Mouse (Mus musculus) lung, postnatal 10 days (tissue): Measurements from ENCODE around the gene Tmem184b.

Experiments
- DNase-seq: peaks from one replicate; pipeline ENCODE4 v3.0.0; 2021

Tmem184b gene

DNA sequence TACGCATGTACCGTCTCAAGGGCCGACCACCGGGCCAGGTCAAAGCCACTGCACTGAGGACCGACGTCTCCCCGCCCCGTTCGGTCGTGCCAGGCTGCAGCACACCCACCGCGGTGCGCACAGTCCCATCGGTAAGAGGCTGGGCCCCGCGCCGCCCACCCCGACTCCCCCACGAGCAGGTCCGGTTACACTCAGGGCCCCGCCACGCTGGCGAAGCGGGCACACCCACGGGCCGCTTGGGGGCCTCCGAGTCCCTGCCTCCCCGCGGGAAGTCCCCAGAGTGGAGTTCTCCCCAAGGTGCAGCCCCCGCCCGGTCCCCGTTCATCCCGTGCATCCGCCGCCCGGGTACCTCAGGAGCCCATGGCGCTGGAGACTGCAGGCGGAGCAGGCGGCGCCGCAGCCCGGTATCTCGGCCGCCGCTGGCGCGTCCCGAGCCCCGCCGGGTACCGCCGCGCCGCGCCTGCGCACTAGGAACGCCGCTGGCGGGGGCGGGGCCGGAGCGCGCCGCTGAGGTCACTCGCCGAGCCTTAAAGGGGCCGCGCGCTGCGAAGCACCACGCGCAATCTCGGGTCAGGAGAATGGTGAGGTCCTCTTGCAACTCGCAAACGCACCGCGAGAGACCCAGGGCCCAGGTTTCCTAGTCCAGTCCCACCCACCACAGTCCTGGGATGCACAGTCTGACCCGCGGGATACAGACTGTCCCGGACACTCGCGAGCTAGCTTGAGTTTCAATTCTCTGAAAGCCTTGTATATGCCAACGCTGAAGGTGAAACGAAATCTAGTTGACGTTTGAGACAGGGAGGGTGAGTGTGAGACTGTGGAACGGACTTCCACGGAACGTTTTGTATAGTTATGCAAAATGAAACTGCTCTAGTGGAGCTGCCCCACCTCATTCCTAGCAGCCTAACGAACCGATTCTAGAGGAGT lies at the start of gene Tmem184b:
TSS of gene Tmem184b (minus strand) at position 734 of the 927 bp plus-strand sequence.
- DNase-seq, result peak; percentile 90

DNA sequence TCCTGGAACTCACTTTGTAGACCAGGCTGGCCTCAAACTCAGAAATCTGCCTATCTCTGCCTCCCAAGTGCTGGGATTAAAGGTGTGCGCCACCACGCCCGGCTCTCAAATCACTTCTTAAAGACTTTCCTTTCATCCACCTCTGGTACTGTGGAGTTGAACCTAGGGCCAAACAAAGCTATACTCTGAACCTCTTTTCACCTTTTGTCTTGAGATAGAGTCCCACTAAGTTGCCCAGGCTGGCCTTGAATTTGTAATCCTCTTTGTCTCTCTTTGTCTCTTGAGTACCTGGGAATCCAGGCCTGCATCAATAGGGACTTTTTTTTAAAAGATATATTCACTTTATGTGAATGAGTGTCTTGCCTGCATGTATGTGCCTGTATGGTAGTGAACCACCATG lies 44.7 kb upstream of the Tmem184b start:
- DNase-seq, result no peak

DNA sequence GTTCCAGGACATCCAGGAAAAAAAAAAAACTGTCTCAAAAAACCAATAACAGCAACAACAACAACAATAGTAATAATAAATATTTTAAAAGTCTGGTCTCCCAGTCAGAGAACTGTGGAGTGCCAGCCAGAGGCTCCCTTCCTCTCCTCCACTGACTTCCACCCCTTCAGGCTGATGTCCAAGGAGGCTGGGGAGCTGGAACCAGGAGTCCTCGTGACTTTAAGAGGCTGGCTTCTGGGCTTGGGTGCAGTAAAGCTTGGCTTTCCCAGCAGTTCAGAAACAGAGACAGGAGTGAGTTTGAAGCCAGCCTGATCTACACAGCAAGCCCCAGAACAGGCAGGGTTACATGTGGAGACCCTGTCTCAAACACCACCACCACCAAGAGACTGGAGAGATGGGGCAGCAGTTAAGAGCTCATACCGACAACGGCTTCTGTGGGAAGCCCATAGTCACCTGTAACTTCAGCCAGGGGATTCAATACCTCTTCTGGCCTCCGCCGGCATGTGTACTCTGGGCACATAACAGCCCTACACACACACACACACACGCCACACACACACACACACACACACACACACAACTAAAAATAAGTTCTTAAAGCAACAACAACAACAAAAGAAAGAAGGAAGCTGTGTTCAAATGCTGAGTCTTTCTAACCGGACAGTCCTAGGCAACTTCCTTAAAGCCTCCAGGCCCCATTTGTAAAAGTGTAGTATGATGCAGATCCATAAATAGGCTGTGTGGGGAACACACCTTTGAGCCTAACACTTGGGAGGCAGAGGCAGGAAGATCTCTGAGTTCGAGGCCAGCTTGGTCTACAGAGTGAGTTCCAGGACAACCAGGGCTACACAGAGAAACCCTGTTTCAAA lies 42.7 kb upstream of the Tmem184b start:
- peak; percentile 50 for DNase-seq

DNA sequence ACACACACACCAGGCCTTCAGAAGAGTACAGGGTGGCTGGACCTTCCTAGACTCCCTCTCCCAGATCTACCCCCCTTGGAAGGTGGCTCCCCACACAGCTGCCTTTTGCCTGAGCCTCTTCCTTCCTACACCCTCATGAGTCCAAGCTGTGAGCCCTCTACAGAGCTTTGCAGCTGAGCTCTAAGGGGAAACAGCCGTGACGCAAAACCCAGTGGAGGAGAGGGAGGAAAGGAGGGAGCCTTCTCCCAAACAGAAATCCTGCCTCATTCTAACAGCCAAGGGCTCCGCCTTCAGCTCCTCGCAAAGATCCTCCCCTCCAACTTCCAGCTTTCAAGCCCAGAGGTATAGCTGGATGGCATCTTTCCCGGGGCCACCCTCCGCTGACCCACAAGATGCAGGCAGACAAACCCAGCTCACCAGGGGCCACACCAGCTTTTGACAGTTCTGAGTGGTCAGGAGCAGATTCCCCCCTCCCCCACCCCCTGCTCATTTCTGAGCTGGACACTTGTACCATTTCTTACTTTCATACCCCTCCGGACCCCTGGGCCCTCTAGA lies 40.6 kb upstream of the Tmem184b start:
- DNase-seq, result no peak

DNA sequence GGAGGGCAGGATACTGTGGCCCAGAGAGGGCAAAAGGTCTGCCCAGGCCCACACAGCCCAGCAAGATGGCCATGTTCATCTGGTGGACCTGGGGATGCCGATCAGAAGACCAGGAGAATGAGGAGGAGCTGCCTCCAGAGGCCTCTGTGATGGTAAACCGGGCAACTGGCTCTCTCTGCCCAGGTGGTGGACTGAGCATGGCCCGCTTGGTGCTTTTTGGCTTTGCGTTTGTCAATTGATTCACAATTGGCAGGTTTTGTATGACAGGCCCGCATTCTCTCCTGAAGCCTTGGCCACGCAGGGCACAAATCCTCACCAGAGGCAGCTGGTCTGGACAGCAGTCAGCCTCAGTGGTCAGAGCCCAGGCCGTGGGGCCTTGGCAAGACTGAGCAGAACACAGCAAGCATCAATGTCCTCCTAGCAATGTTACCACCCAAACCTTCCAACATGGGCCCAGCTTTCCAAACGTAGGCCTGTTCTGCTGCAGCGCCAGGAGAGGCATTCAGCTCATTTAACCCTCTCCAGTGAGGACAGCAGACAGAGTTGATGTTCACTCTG lies 39.7 kb upstream of the Tmem184b start:
- DNase-seq, result no peak

DNA sequence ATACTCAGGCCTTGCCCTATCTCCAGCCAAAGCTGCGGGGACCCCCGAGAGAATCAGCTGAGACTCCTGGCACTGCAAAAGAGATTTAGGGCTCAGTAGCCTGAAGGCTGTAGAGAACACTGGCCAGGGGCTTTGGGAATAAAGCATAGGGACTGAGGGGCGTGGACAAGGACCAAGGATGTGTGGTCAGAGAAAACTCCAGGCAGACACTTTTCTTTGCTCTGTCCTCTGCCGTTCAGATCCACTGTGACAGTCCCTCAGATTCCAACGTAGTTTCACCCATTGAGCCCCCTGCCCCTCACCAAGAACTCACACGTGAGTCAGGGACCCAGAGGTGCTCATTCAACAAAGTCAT lies 38.9 kb upstream of the Tmem184b start:
- no peak for DNase-seq

DNA sequence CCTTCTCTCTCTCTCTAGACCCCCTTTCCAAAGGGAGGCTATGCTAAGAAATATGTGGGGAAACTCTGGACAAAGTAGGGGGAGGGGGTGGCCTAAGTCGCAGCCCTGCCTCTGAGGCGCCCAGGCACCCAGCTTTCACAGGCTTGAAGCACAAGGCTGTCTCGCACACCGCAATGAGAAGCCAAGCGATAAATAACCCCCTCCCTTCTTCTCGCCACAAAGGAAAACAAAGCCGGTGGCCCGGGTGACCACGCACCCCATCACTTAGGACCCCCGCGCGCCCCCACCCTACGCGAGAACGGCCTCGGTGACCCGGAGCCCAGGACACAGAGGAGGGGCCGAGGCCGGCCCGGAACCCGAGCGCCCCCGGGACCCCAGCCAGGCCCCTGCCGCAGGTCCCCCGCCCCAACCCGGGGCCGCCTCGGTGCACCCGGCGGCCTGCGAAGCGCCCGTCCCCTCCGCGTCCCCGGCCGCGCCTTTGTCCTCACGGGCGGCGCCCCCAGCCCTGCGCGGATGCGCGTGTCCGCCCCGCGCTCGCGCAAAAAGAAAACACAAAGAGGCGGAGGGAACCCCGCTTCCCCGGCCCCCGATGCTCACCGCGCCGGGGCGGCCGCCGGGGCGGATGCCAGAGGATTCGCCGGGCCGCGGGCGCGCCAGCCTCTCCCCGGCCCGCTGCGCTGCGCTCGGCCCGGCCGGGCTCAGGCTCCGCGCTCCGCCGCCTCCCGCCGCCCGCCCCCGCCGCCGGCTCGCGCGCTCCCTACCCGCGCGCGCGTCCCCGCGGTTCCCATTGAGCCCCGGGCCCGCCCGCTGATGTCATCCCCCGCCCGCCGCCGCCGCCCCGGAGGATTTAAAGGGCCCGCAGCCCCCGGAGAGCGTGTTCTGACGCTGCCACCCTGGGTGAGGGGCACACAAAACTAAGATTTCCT lies 38.2 kb upstream of the Tmem184b start:
- DNase-seq, result peak; percentile 89

DNA sequence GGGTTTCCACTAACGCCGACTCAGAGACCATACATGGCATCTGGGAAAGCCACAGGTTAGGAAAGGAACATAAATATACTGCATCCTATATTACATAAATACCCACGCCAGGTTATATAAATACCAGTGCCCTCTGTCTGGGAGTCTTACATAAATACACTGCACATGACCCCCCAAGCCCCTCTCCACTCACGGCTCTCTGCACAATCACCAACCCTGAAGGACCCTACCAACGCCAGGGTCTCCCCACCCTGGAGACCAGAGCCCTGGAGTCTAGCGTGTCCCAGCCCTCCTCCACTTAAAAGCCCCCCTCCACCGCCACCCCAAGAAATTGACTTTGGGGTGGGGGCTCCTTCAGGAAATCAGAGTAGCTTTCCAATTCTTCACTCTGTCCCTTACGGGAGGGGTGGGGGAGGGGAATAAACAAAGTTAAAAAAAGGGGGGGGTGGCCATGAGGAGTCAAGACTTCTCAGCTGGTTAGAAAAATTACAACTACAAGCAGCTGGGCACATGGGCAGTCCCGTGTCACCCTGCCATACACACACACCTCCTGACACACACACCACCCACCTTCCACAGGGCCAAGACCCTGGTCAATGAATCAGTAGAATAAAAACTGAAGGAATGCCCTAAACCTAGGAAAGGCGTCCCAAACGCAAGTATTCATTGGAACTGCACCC lies 37.4 kb upstream of the Tmem184b start:
- DNase-seq, result no peak

DNA sequence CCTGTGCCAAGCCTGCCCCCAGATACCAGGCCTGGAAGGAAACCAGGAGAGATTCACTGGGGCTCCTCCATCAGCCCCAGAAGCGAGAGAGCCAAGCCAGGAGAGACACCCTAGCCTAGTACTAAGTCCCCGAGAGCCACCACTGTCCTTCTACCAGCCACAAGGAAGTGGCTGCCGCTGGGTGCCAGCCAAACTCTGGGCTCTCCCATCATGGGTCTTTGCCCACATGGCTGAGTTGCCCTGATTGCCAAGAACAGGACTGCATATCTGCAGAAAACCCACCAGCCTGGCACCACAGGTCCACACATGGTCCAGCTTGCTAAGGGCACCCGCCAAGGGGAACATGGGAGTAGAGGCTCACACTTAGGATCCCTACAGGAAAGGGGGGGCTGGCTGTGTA lies 36.9 kb upstream of the Tmem184b start:
- DNase-seq, result peak; percentile 64

DNA sequence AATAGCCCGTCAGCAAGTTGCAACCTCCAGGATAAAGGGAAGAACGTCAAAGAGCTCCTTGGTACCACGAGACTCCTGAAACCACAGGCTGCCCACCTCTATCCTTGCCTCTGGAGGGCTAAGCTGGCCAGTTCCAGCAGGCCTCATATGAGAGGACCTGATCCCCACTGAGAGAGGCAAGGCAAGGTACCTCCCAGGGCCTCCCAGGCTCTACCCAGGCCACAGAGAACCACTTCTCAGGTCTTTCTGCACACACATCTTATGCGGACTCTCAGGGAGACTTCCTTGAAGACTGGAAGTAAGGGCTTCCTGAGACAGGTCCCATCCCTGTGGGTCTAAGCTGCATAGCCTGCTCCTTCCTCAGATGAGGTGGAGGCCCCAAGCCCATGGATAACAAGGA lies 36.0 kb upstream of the Tmem184b start:
- no peak for DNase-seq

DNA sequence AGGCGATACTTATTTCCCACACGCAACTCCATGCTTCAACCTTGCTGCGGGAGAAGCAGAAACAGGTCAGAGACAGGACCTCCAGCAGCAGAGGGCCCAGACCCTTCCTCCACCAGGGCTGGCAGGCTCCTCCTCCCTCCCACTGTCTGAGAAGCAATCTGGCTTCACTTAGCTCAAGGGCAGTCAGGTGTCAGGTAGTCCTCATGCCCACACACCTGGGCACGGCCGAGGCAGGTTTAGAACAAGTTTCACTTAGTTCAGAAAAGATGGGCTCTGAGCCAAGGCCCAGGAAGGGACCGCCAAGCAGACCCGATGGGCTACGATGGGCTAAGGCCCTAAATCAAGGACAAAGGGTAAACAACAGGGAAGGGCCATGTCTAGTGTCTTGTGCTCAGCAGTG lies 35.4 kb upstream of the Tmem184b start:
- DNase-seq, result no peak

DNA sequence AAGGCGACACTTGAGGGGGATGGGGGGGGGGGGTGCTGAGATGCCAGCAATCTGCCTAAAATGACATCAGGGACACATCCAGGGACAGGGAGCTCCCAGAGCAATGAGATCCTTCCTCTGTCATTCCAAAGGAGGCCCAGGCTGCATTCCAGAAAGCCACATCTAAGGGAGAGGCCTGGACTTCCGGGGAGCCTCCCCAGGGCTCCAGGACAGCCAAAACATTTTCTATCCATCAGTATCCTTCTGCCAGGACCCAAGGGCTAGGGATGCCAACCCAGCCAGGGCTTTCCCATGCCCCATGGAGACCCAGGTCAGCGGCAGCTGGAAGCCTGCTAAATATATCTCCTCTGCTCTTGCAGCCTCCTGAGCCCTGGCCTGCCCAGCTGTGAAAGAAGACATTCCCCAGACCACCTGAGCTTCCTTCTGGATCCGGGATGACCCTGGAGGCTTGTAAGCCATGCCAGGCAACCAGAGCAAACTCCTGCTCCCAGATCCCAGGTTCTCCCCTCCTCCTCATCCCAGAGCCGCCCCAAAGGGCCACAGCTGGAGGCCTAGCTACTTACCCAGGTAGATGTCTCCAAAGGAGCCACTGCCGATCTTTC lies 34.9 kb upstream of the Tmem184b start:
- DNase-seq, result peak; percentile 79

DNA sequence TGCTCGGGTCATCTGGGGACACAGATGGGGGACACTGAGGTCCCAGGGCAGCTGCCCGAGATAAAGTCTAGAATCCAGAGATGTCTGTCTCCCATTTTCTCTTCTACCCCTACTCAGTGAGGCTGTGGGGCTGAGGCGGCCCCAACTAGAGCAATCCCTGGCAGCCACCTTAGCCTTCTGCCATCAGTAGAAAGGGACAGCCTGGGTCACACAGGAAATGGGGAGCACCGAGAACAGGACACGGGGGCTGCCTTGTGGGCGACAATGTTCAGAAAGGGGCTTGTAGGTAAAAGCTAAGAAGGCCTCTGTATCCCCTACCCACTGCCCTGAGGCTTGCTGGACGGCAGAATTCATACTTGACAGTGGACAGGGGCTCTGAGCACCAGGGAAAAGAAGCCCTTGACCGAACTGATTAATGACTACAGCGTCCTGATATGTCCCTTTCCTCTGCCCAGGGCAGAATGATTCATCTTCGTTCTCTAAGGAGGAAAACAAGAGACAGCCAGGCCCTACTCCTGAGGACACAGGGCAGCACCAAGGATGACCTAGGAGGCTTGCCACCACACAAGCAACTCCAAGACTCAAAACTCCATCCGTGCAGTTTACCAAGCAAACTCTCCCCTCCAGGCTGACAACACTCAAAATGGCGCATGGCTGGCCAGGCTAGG lies 34.3 kb upstream of the Tmem184b start:
- no peak for DNase-seq

DNA sequence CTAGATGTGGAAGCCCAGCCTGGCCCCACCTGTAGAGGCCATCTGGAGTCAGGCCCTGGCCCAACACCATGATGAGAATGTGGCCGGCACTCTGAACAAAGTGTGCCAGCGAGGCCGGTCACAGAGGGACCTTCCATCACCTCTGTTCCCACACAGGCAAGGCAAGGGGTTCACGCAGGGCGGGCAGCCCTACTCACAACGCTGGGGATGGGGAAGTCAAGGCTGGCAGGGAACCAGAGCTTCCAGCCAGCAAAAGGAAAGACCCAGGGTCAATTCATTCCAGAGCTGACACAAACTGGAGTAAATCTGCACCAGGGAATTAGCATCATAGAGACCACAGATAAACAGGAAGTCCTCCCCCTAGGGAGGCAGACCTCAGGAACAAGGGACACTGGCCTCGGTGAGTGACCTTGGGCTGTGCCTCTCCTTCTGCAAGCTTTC lies 33.1 kb upstream of the Tmem184b start:
- DNase-seq, result peak; percentile 54

DNA sequence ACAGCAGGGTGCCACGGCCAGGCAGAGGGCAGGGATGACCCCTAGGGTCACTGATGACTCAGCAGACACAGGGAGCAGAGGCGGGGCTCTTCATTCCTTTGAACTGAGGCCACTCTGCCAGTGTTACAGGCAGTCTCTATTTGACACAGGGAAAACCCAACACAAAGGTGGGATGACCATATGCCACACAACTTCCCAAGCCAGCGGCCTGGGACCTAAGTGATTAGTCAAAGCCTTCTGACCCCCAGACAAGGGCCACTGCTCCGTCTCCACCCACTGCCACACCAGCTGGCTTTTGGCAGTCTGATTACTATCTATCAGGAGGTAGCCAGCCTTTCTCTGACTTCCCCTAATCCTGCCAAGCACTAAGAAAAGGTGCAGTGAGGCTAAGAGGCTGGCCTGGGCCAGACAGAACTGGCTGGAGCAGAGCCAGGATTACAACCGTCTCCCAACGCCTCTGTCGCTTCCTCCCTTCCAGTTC lies 31.9 kb upstream of the Tmem184b start:
- DNase-seq, result peak; percentile 71

DNA sequence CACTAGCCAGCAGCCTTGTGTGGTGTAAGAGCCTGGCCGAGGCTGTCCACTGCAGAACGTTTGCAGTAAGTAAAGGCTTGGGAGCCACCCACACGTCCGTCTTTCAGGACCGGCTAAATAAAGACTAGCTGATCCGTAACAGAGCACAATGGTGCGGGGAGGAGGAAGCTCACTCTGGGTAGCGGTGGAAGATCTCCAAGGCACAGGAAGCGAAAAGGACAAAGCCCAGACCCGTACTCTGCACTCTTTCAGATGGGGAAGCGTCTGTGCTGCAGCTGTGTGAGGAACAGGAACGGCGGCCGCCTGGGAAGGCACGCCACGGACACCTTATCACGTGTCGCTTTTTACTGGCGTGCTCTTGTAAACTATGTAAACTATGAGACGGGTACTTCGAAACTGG lies 29.5 kb upstream of the Tmem184b start:
- DNase-seq, result peak; percentile 77

DNA sequence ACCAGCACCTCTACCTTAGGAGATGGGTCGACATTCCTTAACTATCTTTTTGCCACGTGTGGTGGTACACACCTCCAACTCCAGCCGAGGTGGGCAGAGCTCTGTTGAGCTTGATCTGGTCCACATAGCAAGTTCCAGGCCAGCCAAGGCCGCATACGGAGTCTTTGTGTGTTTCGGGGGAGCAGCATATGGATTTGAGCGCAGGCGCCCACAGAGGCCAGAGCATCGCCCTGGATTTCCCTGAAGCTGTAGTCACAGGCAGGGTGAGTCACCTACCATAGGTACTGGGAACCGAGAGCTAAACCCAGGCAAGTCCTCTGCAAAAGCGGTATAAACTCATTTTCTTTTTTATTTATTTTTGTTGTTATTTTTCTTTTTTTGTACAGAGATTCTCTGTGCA lies 29.0 kb upstream of the Tmem184b start:
- no peak for DNase-seq

DNA sequence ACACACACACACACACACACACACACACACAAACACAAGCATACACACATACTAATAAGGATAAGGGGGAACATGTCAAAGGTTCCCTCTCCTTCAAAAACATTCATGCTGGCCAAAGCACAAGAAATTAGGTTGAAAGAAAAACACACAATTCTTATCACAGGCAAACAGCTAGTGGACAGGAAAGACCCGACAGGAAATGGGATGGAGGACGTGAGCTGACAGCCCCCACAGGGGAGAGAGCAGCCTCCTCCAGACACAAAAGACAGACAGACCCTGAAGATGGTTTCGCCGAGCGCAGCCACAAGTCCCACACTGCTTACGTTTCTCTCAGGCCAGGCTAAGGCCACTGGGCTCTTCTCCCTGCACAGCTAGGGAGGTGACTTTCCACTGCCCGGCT lies 28.6 kb upstream of the Tmem184b start:
- peak; percentile 51 for DNase-seq

DNA sequence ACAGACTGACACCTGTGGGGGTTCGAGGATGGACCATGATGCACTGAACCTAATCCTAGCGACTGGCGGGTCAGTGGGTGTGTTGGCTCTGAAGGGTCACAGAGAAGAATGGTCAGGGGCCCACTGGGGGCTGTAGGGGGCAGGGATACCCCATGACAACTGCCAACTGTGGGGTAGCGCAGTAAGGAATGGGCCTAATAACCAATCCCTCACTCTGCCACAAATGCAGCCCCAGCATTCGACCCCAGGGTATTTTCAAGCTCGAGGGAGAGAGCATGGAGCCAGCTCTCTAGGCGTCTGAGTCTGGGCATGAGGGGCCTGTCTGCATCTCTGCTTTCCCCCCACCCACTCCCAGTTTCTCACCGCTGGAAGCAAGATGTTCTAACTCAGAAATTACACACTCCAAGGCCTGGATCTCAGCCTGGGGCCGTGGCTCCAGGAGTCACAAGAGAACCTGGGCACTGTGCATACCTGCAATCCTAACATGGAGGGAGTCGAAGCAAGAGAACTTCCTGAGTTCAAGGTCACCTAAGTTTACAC lies 27.2 kb upstream of the Tmem184b start:
- no peak for DNase-seq

DNA sequence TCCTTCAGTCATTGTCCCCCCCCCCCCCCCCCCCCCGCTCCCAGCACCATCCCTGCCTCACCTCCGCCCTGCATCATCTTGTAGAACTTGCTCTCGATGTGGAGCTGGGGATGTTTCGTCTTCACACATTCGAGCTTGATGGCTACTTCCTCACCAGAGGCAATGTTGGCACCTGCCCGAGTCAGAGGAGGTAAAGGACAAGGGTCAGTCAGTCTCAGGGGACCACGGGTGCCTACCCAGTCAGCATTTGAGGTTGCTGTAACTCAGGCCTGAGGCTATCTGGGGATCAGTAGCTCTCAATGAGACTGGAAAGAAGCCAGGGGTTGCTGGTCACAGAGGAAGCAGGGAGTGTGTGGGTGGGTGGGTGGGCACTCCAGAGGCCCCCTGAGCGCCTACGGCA lies 26.6 kb upstream of the Tmem184b start:
- no peak for DNase-seq
